Mouse (Mus musculus): ENCODE data around the gene Pafah2.

The Pafah2 gene

GRCm38 (mm10) chr4:134465789-134466188 lies 69.7 kb downstream of the Pafah2 start:
- no peak for DNase-seq (ENCODE audit: low read depth)

GRCm38 (mm10) chr4:134466381-134467262 lies 70.5 kb downstream of the Pafah2 start:
- DNase-seq (ENCODE audit: low read depth), result no peak

- no peak for DNase-seq (ENCODE audit: low read depth)
These were observed 71.5 kb downstream of the Pafah2 start for GRCm38 (mm10) chr4:134467435-134468214.

GRCm38 (mm10) chr4:134468215-134468575 lies 72.1 kb downstream of the Pafah2 start, which contains the start of gene Stmn1:
Stmn1 (plus strand) TSS chr4:134468320.
- peak; percentile 88 for DNase-seq (ENCODE audit: low read depth)

GRCm38 (mm10) chr4:134468578-134469266 lies 72.6 kb downstream of the Pafah2 start:
- peak; percentile 89 for DNase-seq (ENCODE audit: low read depth)

- no peak for DNase-seq (ENCODE audit: low read depth)
These were observed 73.2 kb downstream of the Pafah2 start for GRCm38 (mm10) chr4:134469341-134469796.

- no peak for DNase-seq (ENCODE audit: low read depth)
These were observed 73.9 kb downstream of the Pafah2 start for GRCm38 (mm10) chr4:134469985-134470384.

- no peak for DNase-seq (ENCODE audit: low read depth)
These were observed 75.3 kb downstream of the Pafah2 start for GRCm38 (mm10) chr4:134471469-134471868.

GRCm38 (mm10) chr4:134473764-134474163 lies 77.6 kb downstream of the Pafah2 start:
- no peak for DNase-seq (ENCODE audit: low read depth)

- DNase-seq (ENCODE audit: low read depth), result no peak
These were observed 78.1 kb downstream of the Pafah2 start for GRCm38 (mm10) chr4:134474240-134474639.

- no peak for DNase-seq (ENCODE audit: low read depth)
These were observed 80.8 kb downstream of the Pafah2 start for GRCm38 (mm10) chr4:134476899-134477298.

Data from c-Kit-positive CD71-negative TER-119-negative erythroid progenitor cells, embryonic 14.5 days (primary cell).